Mouse (Mus musculus): ENCODE results near the gene Galnt3. TPM values are rescaled to one million over a fixed set of nuclear protein-coding genes. Genes with fewer than 3 reads are reported as not detected.

Galnt3 gene
- polyA plus RNA-seq, 1 experiment from 2014 or later, result 0.65 TPM

GRCm38 (mm10) chr2:66041917-66042419 lies 82.8 kb downstream of the Galnt3 start:
- Histone ChIP-seq H3K9me3 (no peaks in the 10 kb centered on the region), H3K36me3 (no peaks in the 10 kb centered on the region), H3K4me3 (no peak overlapping the region), H3K9ac (no peak overlapping the region), H3K4me2 (peak overlapping the region; percentile 27; the same call in 1 of the 2 replicates), H3K27me3 (no peaks in the 10 kb centered on the region), H3K27ac (replicated peaks) (peak overlapping the region; percentile 76), H3K4me1 (replicated peaks) (peaks cover 27% of the 10 kb centered on the region)
- 48% methylated on average over 9 of the region's 9 CpGs for WGBS
- peak; percentile 80 for ATAC-seq (ENCODE audit: low FRiP score, low read depth)

DNA sequence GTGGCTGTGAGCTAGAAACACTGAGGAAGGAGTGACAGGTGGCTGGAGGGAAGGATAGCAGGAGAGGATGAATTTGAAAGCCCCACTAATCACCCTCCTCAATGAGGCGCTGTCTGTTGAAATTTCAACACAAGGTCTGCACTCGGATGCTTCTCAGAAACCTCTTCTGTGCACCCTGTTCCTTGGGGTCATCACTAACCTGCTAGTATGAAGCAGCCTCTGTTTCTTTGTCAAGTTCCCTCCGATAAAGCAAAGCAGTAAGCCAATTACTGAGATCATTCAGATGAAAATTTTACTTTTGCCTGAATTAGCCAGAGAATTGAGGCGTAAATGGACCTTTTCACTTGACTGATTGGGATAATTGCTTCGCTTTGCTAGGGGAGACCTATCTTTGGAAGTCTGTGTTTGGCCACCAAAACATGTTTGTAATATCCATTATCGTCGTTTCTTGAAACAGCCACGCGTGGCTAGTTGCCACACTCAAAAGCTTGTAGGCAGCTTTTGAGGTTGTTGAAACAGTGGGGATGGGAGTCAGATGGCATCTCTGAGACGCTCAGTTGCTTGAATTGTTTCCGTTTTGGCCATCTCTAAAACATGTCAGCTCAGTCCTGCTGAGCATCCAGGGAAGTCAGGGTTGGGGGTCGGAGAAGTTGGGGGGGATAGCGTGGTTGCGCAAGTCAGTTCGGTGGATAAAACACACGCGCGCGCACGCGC lies 83.4 kb downstream of the Galnt3 start:
- no peaks in the 10 kb centered on the region for H3K27me3 ChIP-seq
- peak overlapping the region; percentile 76 for H3K27ac ChIP-seq (replicated peaks)
- peaks cover 27% of the 10 kb centered on the region for H3K4me1 ChIP-seq (replicated peaks)
- no peaks in the 10 kb centered on the region for H3K36me3 ChIP-seq
- 56% methylated on average over 21 of the region's 21 CpGs for WGBS
- H3K9ac ChIP-seq, result no peak overlapping the region
- H3K4me3 ChIP-seq, result no peak overlapping the region
- peak; percentile 21 for ATAC-seq (ENCODE audit: low FRiP score, low read depth)
- peak overlapping the region; percentile 27; the same call in 1 of the 2 replicates for H3K4me2 ChIP-seq
- H3K9me3 ChIP-seq, result no peaks in the 10 kb centered on the region

DNA sequence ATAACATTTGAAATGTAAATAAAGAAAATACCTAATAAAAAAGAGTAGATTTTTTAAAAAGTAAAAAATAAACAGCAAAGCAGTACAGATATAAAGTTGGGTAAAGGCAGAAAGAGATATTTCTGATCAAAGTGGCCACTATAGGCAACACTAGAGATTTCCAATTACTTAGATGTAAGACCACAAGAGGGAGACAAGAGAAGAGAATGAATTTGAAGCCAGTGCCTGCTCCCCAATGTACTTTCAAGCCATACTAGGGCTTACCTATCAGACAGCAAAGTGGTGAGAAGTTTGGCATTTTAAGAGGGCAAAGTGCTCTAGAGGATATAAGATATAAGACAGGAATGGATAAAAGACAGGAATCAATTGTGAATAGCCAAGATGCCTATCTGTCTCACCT lies 84.2 kb downstream of the Galnt3 start:
- Histone ChIP-seq H3K27me3 (no peaks in the 10 kb centered on the region), H3K4me2 (no peak overlapping the region), H3K36me3 (no peaks in the 10 kb centered on the region), H3K9ac (no peak overlapping the region), H3K27ac (replicated peaks) (peak overlapping the region; percentile 76), H3K9me3 (no peaks in the 10 kb centered on the region), H3K4me3 (no peak overlapping the region), H3K4me1 (replicated peaks) (peaks cover 27% of the 10 kb centered on the region)
- no peak for ATAC-seq (ENCODE audit: low FRiP score, low read depth)

GRCm38 (mm10) chr2:66034907-66035679 lies 89.7 kb downstream of the Galnt3 start:
- peak; percentile 84 for ATAC-seq (ENCODE audit: low FRiP score, low read depth)
- 58% methylated on average over 9 of the region's 9 CpGs for WGBS
- Histone ChIP-seq H3K4me1 (replicated peaks) (0 out of 2 replicates have a peak, but pooled peaks cover 4% of the 10 kb centered on the region), H3K4me2 (no peak overlapping the region), H3K27me3 (no peaks in the 10 kb centered on the region), H3K27ac (replicated peaks) (no peak overlapping the region), H3K4me3 (no peak overlapping the region), H3K9me3 (no peaks in the 10 kb centered on the region), H3K9ac (no peak overlapping the region), H3K36me3 (no peaks in the 10 kb centered on the region)

Other genes with a start within 250 kb of the Galnt3 start
- 10.8 and 11.0 TPM in 2 replicates for gene Ttc21b, start 131.6 kb upstream of the Galnt3 start, polyA plus RNA-seq (2015; fragmentation: Nextera tagmentation; extraction: Ambion mirVana)

All from hindbrain, embryonic 15.5 days (tissue).